Mouse (Mus musculus): Measurements from ENCODE around the gene Syt13.

GRCm38 (mm10) chr2:92914933-92915553, at the start of gene Syt13:
- TF ChIP-seq CTCF (IDR thresholded peaks at IDR 0.05; ENCODE audit: low read depth): no peak
- TF ChIP-seq EP300 (IDR thresholded peaks at IDR 0.05; ENCODE audit: low read depth): no peak
